Comparison of ENCODE assay signal across 8 mouse cellular contexts in the genomic region with DNA sequence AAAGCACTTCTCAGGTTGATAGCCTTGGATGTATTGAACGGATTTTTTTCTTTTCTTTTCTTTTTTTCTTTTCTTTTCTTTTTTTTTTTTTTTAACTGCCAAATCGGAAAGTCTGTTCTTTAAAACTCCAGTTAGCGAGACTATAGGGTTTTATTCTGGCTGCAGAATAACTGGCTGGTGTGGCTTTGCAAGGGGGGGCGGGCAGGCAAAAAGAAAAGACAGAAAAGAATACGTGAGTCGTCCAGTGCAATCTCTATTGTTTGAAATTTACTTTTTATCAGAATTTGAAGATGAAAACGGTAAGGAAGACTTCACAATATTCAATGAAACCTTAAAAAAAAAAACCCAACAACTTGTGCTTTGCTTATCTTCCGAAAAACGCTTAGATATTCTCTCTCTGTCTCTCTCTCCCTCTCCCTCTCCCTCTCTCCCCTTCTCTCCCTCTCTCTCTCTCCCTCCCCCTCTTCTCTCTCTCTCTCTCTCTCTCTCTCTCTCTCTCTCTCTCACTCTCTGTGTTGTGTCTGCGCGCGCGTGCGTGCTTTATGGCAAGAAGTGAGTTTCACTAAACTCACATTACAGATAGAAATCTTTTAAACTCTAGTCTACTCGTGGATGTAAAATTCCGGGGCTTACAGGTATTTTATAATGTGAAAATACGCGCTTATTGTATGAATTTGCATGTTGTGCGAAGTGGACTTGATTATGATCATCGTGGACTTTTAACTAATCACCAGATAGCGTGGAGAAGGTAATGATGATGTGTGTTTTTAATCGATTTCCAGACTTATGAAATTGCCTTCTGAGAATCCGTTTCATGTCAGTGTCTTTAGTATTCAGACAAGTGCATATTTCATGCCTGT. TPM values are rescaled to one million over a fixed set of nuclear protein-coding genes. Genes with fewer than 3 reads are reported as not detected.
DNase-seq lines count a peak whose midpoint lies in the region; ATAC-seq and TF ChIP-seq lines count a peak whose summit lies in the region.

A gene (plus strand): TSS at position 470 of the 860 bp plus-strand sequence.

- no peaks in the 10 kb centered on the region for H3K9me3 ChIP-seq in forebrain, embryonic 15.5 days
- H3K9me3 ChIP-seq in stomach, postnatal 0 days (ENCODE audit: control insufficient read depth, low read length): no peaks in the 10 kb centered on the region

- no peak for ATAC-seq in forebrain, embryonic 15.5 days (replicated peaks)
- ATAC-seq in stomach, postnatal 0 days (ENCODE audit: low FRiP score, low TSS enrichment): no peak
- ATAC-seq in monocyte, adult 5-6 weeks (replicated peaks; ENCODE audit: insufficient number of reproducible peaks, low FRiP score, low TSS enrichment, poor library complexity, severe bottlenecking): no peak

- H3K4me1 ChIP-seq in forebrain, embryonic 15.5 days: peaks cover 27% of the 10 kb centered on the region
- H3K4me1 ChIP-seq in stomach, postnatal 0 days (replicated peaks; ENCODE audit: control insufficient read depth, insufficient read depth): no peaks in the 10 kb centered on the region

- under 1% methylated on average over 23 of the region's 23 CpGs for WGBS in forebrain, embryonic 15.5 days
- WGBS in stomach, postnatal 0 days: under 1% methylated on average over 23 of the region's 23 CpGs

- H3K27me3 ChIP-seq in forebrain, embryonic 15.5 days: no peaks in the 10 kb centered on the region
- no peaks in the 10 kb centered on the region for H3K27me3 ChIP-seq in stomach, postnatal 0 days (ENCODE audit: control insufficient read depth, insufficient read depth, low read length)

- H3K9ac ChIP-seq in forebrain, embryonic 15.5 days (replicated peaks): peak within 1 kb of the TSS; percentile 42
- H3K9ac ChIP-seq in stomach, postnatal 0 days (ENCODE audit: low read length): peak within 1 kb of the TSS; percentile 35; the same call in 1 of the 2 replicates

- H3K4me2 ChIP-seq in forebrain, embryonic 15.5 days (replicated peaks): peak within 1 kb of the TSS; percentile 75
- H3K4me2 ChIP-seq in stomach, postnatal 0 days (replicated peaks; ENCODE audit: low read depth): peak within 1 kb of the TSS; percentile 74

- TF ChIP-seq EP300 in stomach, postnatal 0 days (optimal IDR thresholded peaks at IDR 0.05): no peak

- H3K27ac ChIP-seq in forebrain, embryonic 15.5 days (replicated peaks): peak within 1 kb of the TSS; percentile 71
- peak within 1 kb of the TSS; percentile 73 for H3K27ac ChIP-seq in stomach, postnatal 0 days (replicated peaks)

- no peak for TF ChIP-seq CTCF in stomach, postnatal 0 days (IDR thresholded peaks at IDR 0.05; ENCODE audit: low read depth)

- peak; percentile 17 to 21 for DNase-seq in right cerebral cortex, adult 2 months (ENCODE audit: low spot score in 2 of 2)
- no peak for DNase-seq in right cerebral cortex, postnatal 4 days
- peak; percentile 24 to 40 for DNase-seq in adrenal gland, postnatal 36 days
- DNase-seq in kidney, adult 9 months: peak; percentile 31
- DNase-seq in lung, postnatal 36 days: peak; percentile 15
- DNase-seq in stomach, postnatal 0 days (ENCODE audit: low spot score): no peak

- H3K36me3 ChIP-seq in forebrain, embryonic 15.5 days: no peaks in the 10 kb centered on the region
- H3K36me3 ChIP-seq in stomach, postnatal 0 days (ENCODE audit: control insufficient read depth, insufficient read depth, low read length): no peaks in the 10 kb centered on the region

- H3K4me3 ChIP-seq in forebrain, embryonic 15.5 days: peak within 1 kb of the TSS; percentile 38
- H3K4me3 ChIP-seq in stomach, postnatal 0 days (ENCODE audit: low read depth, low read length): peak within 1 kb of the TSS; percentile 53

RNA-seq across cellular contexts. Expression of the gene that starts here (rescaled TPM):
- 1 to 10 TPM; 2.5 to 4.5 TPM for total RNA-seq in adrenal gland, postnatal 36 days (2021)
- 1.9 and 2.7 TPM in 2 replicates for polyA plus RNA-seq in forebrain, embryonic 15.5 days (2015; fragmentation: Nextera tagmentation; extraction: Ambion mirVana)
- 0.56 and 0.78 TPM in 2 replicates for polyA plus RNA-seq in stomach, postnatal 0 days (2015; fragmentation: Nextera tagmentation; extraction: Ambion mirVana)
- total RNA-seq in monocyte, adult 5-6 weeks (2017): 7.8 to 25.3 TPM (median 18.7 TPM) in 3 replicates

Comparison
In these comparisons a context has a peak if more than half of its experiments do, and no peak if none do; other contexts are left out.
1. DNase-seq: peak in right cerebral cortex, adult 2 months (2 of 2), adrenal gland, postnatal 36 days (2 of 2), kidney, adult 9 months (single experiment) and lung, postnatal 36 days (single experiment); none in right cerebral cortex, postnatal 4 days (single experiment) and stomach, postnatal 0 days (single experiment).